Mouse (Mus musculus) splenic B cell, adult 2 months (primary cell): ENCODE data around the gene Smim15.

Source experiments
- DNase-seq: peaks from one replicate; pipeline ENCODE4 v3.0.0-alpha.2; 2011; ENCODE audit warnings: low read depth, low spot score
- H3K27me3 ChIP-seq: 2 replicates; pipeline ENCODE4 v1.6.1; 2012; ENCODE audit warnings: mild to moderate bottlenecking, low read length, moderate library complexity, mixed read lengths; ENCODE audit not compliant: control insufficient read depth, poor library complexity, insufficient read depth, severe bottlenecking
- H3K36me3 ChIP-seq: 2 replicates; pipeline ENCODE4 v1.6.1; 2012; ENCODE audit warnings: mild to moderate bottlenecking, low read length, moderate library complexity, mixed read lengths; ENCODE audit not compliant: control insufficient read depth, poor library complexity, insufficient read depth, severe bottlenecking

Smim15 gene

GRCm38 (mm10) chr13:108045646-108046045 is 1.4 kb downstream of the Smim15 start:
- Histone ChIP-seq H3K36me3 (peaks cover 3% of the 10 kb centered on the region), H3K27me3 (no peaks in the 10 kb centered on the region)
- DNase-seq, result no peak

DNA sequence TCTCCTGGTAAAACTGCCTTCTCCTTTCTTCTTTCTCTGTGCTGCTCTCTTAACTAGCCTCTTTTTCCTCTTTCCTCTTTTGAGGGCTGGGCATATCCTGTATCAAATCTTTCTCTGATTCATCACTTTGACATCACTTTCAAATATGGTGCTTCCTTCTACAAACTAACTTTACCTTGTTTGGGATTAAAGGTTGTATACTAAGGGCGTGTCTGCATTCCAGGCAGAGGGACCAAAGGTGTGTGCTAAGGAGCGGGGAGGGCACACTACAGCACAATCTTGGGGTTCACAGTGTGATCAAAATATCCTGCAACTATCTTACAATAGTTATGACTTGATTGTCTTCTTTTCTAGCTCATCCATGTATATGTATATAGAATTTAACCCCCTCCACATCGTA is 1.8 kb downstream of the Smim15 start:
- H3K27me3 ChIP-seq, result no peaks in the 10 kb centered on the region
- no peak for DNase-seq
- H3K36me3 ChIP-seq, result peaks cover 3% of the 10 kb centered on the region

GRCm38 (mm10) chr13:108046891-108047290 is 2.6 kb downstream of the Smim15 start:
- DNase-seq, result no peak
- Histone ChIP-seq H3K36me3 (peaks cover 3% of the 10 kb centered on the region), H3K27me3 (no peaks in the 10 kb centered on the region)

DNA sequence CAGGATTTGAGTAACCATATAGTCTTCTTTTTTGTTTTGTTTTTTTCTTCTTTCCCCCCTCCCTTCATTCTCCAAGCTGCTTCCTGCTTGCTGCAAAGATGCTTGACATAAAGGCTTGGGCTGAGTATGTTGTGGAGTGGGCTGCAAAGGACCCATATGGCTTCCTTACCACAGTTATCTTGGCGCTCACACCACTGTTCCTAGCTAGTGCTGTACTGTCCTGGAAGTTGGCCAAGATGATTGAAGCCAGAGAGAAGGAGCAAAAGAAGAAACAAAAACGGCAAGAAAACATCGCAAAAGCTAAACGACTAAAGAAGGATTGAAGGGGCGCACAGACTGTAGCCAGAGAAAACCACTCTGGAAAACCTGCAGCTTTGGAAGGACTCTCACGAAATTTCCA is 3.1 kb downstream of the Smim15 start:
- Histone ChIP-seq H3K27me3 (no peaks in the 10 kb centered on the region), H3K36me3 (peaks cover 3% of the 10 kb centered on the region)
- no peak for DNase-seq

DNA sequence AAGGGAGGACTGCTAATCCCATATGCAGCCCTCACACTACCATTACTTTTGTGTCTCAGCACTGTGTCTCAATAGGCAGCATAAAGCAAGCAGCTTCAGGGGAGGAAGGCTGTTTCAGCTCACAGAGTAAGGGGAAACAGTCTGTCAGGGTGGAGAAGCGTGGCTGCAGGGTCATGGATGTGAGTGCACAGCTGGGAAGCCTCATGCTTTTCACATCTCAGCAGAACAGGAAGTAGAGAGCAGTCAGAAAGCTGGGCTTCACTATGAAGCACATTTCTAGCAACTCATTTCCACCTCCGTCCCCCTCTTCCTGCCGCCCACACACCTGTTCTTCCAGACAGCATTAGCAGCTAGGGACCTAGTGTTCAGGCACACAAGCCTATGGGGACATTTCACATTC is 12.7 kb downstream of the Smim15 start:
- Histone ChIP-seq H3K36me3 (no peaks in the 10 kb centered on the region), H3K27me3 (no peaks in the 10 kb centered on the region)
- DNase-seq, result peak; percentile 28

DNA sequence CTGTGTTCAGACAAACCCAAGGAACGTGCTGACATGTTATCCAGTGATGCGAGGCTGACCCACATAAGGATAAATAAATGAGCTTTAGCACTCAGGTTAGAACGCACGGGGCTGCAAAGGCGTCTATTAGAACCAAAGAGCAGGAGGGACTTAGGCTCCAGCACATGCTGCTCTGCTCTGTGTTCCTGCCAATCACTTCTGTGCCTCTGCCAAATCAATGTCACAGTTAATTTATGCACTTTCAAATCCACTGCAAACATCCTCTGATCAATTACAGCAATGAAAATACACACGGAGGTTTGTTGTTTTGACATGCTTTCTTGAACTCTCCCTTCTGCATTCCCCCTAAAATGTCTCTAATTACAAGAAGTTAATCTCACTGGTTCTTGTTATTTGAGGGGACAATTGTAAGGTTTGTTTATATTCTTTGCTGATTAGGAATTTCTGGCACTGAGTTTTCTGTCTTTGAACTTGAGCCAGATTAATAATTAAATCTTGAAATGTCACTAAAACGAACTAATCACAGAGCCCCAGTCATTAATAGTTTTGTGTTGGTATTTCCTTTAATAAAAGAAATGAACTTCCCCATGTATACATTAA is 16.1 kb downstream of the Smim15 start:
- Histone ChIP-seq H3K36me3 (no peaks in the 10 kb centered on the region), H3K27me3 (no peaks in the 10 kb centered on the region)
- no peak for DNase-seq

- Histone ChIP-seq H3K36me3 (no peaks in the 10 kb centered on the region), H3K27me3 (no peaks in the 10 kb centered on the region)
- no peak for DNase-seq
Measured at GRCm38 (mm10) chr13:108060936-108061578, 16.8 kb downstream of the Smim15 start.

DNA sequence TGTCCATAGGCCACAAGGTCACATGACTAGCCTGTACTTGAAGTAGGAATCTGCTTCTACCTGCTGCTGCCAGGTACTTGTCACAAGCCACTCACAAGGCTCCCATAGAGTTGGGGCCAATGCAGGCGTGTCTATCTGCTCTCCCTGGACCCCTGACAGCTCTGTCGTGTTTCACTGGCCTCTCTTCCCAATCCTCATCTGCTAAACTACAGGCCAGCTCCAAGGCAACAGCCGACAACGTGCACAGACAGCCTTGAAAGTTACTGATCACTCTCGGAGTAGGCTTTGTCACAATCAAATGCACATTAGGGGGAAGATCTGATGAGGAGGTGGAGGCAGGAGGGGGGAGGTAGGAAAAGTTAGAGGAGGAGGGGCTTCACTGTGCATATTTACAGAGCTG is 18.7 kb downstream of the Smim15 start:
- Histone ChIP-seq H3K27me3 (no peaks in the 10 kb centered on the region), H3K36me3 (no peaks in the 10 kb centered on the region)
- no peak for DNase-seq

DNA sequence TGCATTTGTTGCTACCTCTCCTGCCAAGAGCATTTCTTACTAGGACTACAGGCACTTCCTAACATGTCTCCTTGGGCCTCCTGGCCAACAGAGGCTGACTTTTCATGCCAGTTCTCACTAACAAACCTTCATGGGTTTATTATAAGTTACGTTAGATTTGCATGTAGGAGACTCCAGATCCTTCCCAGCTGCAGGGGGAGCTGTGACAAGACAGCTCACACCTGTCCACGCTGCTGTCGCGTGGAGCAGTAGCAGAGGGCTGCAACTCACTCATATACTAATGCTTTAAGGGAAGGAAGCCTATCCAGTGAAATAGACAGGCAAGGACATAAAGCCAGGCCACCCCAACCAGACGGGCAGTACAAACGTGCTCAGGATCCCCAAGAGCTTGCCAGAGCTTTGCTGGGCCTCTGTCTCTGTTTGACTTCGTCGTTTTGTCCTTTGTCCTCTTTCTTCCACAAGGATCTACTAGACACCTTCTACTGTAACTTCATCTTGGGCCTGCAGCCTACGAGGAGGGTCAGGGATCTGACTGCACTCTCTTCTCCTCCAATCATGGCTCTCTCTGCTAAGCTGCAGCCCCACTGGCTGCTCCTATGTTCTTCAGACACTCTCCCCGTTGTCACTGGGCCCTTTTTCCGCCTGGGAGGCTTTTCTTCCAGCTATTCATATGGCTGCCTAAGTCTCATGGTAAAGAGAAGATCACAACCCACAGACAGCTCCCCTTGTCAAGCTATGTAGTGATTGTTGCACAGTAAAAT is 19.3 kb downstream of the Smim15 start:
- no peak for DNase-seq
- no peaks in the 10 kb centered on the region for H3K36me3 ChIP-seq

DNA sequence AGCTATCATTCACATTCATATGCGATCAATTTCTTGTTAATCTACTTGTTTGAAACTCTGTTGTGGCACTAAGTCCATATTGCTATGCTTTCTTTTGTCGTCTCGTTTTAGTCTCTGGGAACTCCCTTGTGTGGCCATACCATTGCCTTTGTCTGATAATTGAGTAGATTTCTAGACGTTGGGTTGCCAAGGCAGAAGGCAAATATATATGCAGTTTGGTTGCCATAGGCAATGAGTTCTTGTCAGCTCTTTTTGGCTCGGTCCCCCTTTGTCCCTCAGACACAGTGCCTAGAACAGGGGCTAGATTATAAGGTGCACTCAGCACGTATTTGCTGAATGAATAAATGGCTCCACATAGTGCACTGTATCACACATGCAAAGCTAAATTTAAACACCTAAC is 20.1 kb downstream of the Smim15 start:
- no peaks in the 10 kb centered on the region for H3K36me3 ChIP-seq
- H3K27me3 ChIP-seq, result no peaks in the 10 kb centered on the region
- DNase-seq, result no peak

More for the DNA sequence above, 19.3 kb downstream of the Smim15 start:
- no peaks in the 10 kb centered on the region for H3K27me3 ChIP-seq

DNA sequence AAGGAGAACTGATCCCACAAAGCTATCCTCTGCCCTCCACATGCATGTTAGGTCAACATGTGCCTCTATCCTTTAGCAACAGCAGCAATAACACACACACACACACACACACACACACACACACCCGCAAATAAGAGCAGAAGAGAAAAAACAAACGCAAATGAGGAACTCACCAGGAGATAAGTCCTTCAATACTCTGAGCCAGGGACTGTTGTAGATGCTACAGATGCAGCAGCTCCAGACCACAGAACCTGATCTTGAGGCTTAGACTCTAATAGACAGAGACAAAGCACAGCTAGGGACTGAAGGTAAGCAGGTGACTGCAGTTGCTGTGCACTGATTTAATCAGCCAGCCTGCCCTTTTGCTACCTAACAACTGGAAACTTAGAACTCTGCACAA is 21.8 kb downstream of the Smim15 start:
- no peak for DNase-seq
- Histone ChIP-seq H3K36me3 (no peaks in the 10 kb centered on the region), H3K27me3 (no peaks in the 10 kb centered on the region)

DNA sequence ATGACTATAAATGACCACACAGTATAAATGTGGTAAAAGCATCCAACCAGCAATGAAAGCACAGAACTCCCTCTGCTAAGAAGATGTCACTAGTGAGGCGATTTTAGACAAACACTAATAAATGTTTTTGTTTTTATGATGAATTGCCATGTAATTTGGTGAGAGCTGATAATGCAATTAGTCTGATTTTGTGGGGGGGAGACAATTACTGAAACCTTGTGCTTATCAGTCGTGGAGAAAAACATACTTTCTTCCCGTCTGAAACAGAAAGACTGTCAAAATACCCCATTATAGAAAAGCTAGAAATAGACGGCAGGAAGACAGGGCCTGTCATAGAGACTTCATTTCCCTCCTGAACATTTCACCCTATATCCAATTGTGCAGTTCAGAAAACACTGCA is 24.9 kb downstream of the Smim15 start:
- no peaks in the 10 kb centered on the region for H3K36me3 ChIP-seq

GRCm38 (mm10) chr13:108070171-108070570 is 25.9 kb downstream of the Smim15 start:
- no peaks in the 10 kb centered on the region for H3K27me3 ChIP-seq
- DNase-seq, result no peak
- H3K36me3 ChIP-seq, result no peaks in the 10 kb centered on the region

More for the DNA sequence above, 24.9 kb downstream of the Smim15 start:
- no peak for DNase-seq
- no peaks in the 10 kb centered on the region for H3K27me3 ChIP-seq

DNA sequence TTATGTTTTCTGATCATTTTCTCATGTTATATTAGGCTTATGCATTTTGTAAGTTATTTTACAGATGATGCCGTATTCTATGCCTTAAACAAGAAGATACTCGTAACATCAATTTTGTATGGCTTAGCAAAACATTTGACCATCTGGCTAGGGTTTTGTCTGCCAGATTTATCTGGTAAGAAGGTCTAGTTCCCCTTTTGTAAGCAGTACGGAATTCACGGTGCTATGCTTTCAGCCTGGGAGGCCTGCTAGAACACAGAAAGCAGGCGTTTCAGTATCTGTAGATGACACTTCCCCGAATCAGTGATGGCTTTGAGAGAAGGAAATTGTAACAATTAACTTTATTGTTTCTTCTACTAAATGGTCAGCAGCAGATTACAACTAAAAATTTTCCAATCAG is 33.2 kb downstream of the Smim15 start:
- H3K36me3 ChIP-seq, result no peaks in the 10 kb centered on the region
- H3K27me3 ChIP-seq, result no peaks in the 10 kb centered on the region
- peak; percentile 40 for DNase-seq

DNA sequence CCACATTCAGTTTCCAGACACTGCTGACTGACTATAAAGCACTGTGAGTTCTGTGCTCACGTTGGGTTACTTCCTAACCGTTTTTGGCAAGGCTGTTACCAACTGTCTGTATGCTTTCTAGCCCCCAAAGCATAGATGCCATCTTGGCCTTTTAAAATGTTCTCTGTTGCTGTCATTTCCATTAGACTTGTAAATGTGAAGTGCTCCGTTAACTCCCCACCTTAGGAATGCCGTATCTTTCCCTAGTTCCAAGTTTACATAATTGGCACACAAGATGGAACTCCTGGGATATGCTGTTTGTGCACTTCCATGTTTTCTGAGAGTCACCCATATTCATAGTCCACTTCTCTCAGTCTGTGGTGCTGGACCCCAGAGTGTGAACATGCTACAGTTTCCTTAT is 33.7 kb downstream of the Smim15 start:
- DNase-seq, result no peak
- Histone ChIP-seq H3K27me3 (no peaks in the 10 kb centered on the region), H3K36me3 (no peaks in the 10 kb centered on the region)
